Mouse (Mus musculus) CH12.LX (cell line): Measurements from ENCODE around the gene Tpd52l1. TPM values are rescaled to one million over a fixed set of nuclear protein-coding genes. Genes with fewer than 3 reads are reported as not detected.

ENCODE experiments used
- DNase-seq: peaks from one replicate; pipeline ENCODE4 v3.0.0-alpha.2; 2013; ENCODE audit errors: extremely low read depth
- H3K27ac ChIP-seq: 2 replicates; pipeline ENCODE4 v1.5.1; 2012; ENCODE audit warnings: low read depth, mild to moderate bottlenecking, control low read depth, moderate library complexity; ENCODE audit not compliant: insufficient read depth
- H3K27me3 ChIP-seq: replicated peaks from 2 replicates; pipeline ENCODE3; 2012; ENCODE audit warnings: inconsistent platforms
- H3K36me3 ChIP-seq, 2 experiments: replicated peaks in 1 of 2; 2 replicates each; pipeline versions ENCODE3 to v1.6.1; 2012; ENCODE audit warnings: inconsistent platforms in 1 of 2, low read length in 1 of 2, mild to moderate bottlenecking in 1 of 2, mixed read lengths in 1 of 2, moderate library complexity in 1 of 2; ENCODE audit not compliant: control insufficient read depth in 1 of 2, insufficient read depth in 1 of 2
- H3K4me1 ChIP-seq, 2 experiments: 2 replicates each; pipeline ENCODE4 v1.6.1; 2012; ENCODE audit warnings: inconsistent platforms in 1 of 2, moderate library complexity in 1 of 2; ENCODE audit not compliant: insufficient read depth in 2 of 2, control insufficient read depth in 1 of 2
- H3K4me2 ChIP-seq: 2 replicates; pipeline ENCODE4 v1.6.1; 2012; ENCODE audit warnings: low read depth, mild to moderate bottlenecking, control low read depth; ENCODE audit not compliant: poor library complexity, insufficient read depth, severe bottlenecking
- H3K4me3 ChIP-seq, 3 experiments: fragments of 150-350 bp in 1 of 3; sonication (generic) in 1 of 3; replicated peaks in 1 of 3; 2 replicates each; pipeline versions ENCODE3 to v1.5.1; 2011 to 2012; ENCODE audit warnings: low read depth in 2 of 3, low read length in 2 of 3, mild to moderate bottlenecking in 2 of 3, moderate library complexity in 2 of 3, control low read depth in 1 of 3, improper control_type of control experiment in 1 of 3, inconsistent platforms in 1 of 3, mixed read lengths in 1 of 3; ENCODE audit not compliant: poor library complexity in 1 of 3
- H3K79me2 ChIP-seq: replicated peaks from 2 replicates; pipeline ENCODE4 v1.6.1; 2012; ENCODE audit warnings: mild to moderate bottlenecking, moderate library complexity; ENCODE audit not compliant: control insufficient read depth, poor library complexity, insufficient read depth, severe bottlenecking; ENCODE audit errors: extremely low read depth
- H3K9ac ChIP-seq: 2 replicates; pipeline ENCODE4 v1.6.1; 2012; ENCODE audit warnings: low read depth, mild to moderate bottlenecking, control low read depth, moderate library complexity; ENCODE audit not compliant: insufficient read depth
- H3K9me3 ChIP-seq: replicated peaks from 2 replicates; pipeline ENCODE3; 2012; ENCODE audit warnings: low read length, inconsistent platforms, mixed read lengths
- BHLHE40 ChIP-seq: IDR thresholded peaks from 2 replicates; pipeline ENCODE4 v1.6.1; 2011; ENCODE audit warnings: mild to moderate bottlenecking, low read depth, low read length, improper control_type of control experiment
- CHD1 ChIP-seq: IDR thresholded peaks from 2 replicates; pipeline ENCODE4 v1.6.1; 2012; ENCODE audit warnings: low read depth, low read length, improper control_type of control experiment, inconsistent platforms
- CTCF ChIP-seq, 2 experiments: IDR thresholded peaks in 1 of 2; conservative IDR thresholded peaks in 1 of 2; 2 replicates each; pipeline ENCODE4 v1.5.1; 2011 to 2012; ENCODE audit warnings: low read depth in 2 of 2, low read length in 2 of 2, improper control_type of control experiment in 1 of 2, inconsistent platforms in 1 of 2, mild to moderate bottlenecking in 1 of 2, moderate library complexity in 1 of 2
- ETS1 ChIP-seq: conservative IDR thresholded peaks from 2 replicates; pipeline ENCODE4 v1.6.1; 2012; ENCODE audit warnings: low read depth, mild to moderate bottlenecking, inconsistent platforms, low read length, improper control_type of control experiment, moderate library complexity
- HCFC1 ChIP-seq: IDR thresholded peaks from 2 replicates; pipeline ENCODE4 v1.6.1; 2012; ENCODE audit warnings: low read depth, mild to moderate bottlenecking, inconsistent platforms, low read length, improper control_type of control experiment
- JUN ChIP-seq: IDR thresholded peaks from 2 replicates; pipeline ENCODE4 v1.6.1; 2011; ENCODE audit warnings: low read depth, mild to moderate bottlenecking, low read length, improper control_type of control experiment, moderate library complexity; ENCODE audit not compliant: insufficient read depth
- JUND ChIP-seq: conservative IDR thresholded peaks from 2 replicates; pipeline ENCODE4 v1.6.1; 2011; ENCODE audit warnings: low read depth, low read length, improper control_type of control experiment
- KAT2A ChIP-seq: IDR thresholded peaks from 2 replicates; pipeline ENCODE4 v1.6.1; 2012; ENCODE audit warnings: low read length, improper control_type of control experiment, inconsistent platforms; ENCODE audit not compliant: insufficient replicate concordance
- MAFK ChIP-seq: IDR thresholded peaks from 2 replicates; pipeline ENCODE4 v1.6.1; 2011; ENCODE audit warnings: low read length, improper control_type of control experiment; ENCODE audit not compliant: insufficient replicate concordance
- MXI1 ChIP-seq: IDR thresholded peaks from 2 replicates; pipeline ENCODE4 v1.6.1; 2011; ENCODE audit warnings: mild to moderate bottlenecking, low read depth, low read length, improper control_type of control experiment
- NELFE ChIP-seq: IDR thresholded peaks from 2 replicates; pipeline ENCODE4 v1.6.1; 2011; ENCODE audit warnings: low read depth, low read length, improper control_type of control experiment
- NRF1 ChIP-seq: IDR thresholded peaks from 2 replicates; pipeline ENCODE4 v1.6.1; 2014; ENCODE audit warnings: low read depth, mild to moderate bottlenecking, inconsistent platforms, low read length, improper control_type of control experiment, moderate library complexity
- PAX5 ChIP-seq: IDR thresholded peaks from 2 replicates; pipeline ENCODE4 v1.6.1; 2012; ENCODE audit warnings: low read length, inconsistent platforms, mixed read lengths
- POLR2A ChIP-seq: IDR thresholded peaks from 2 replicates; pipeline ENCODE4 v1.6.1; 2011; ENCODE audit warnings: low read depth, mild to moderate bottlenecking, improper control_type of control experiment, low read length
- POLR2AphosphoS2 ChIP-seq: IDR thresholded peaks from 2 replicates; pipeline ENCODE4 v1.6.1; 2011; ENCODE audit warnings: low read depth, low read length, improper control_type of control experiment
- RCOR1 ChIP-seq: conservative IDR thresholded peaks from 2 replicates; pipeline ENCODE4 v1.6.1; 2012; ENCODE audit warnings: low read depth, mild to moderate bottlenecking, inconsistent platforms, low read length, improper control_type of control experiment
- SIN3A ChIP-seq: IDR thresholded peaks from 2 replicates; pipeline ENCODE4 v1.6.1; 2012; ENCODE audit warnings: low read length, improper control_type of control experiment, inconsistent platforms
- TBP ChIP-seq: conservative IDR thresholded peaks from 2 replicates; pipeline ENCODE4 v1.6.1; 2011; ENCODE audit warnings: low read depth, low read length, improper control_type of control experiment
- UBTF ChIP-seq: IDR thresholded peaks from 2 replicates; pipeline ENCODE4 v1.6.1; 2012; ENCODE audit warnings: low read depth, mild to moderate bottlenecking, inconsistent platforms, low read length, improper control_type of control experiment, moderate library complexity
- USF1 ChIP-seq: IDR thresholded peaks from 2 replicates; pipeline ENCODE4 v1.6.1; 2014; ENCODE audit warnings: low read depth, mild to moderate bottlenecking, inconsistent platforms, low read length, improper control_type of control experiment
- ZC3H11A ChIP-seq: IDR thresholded peaks from 2 replicates; pipeline ENCODE4 v1.6.1; 2012; ENCODE audit warnings: low read depth, mild to moderate bottlenecking, inconsistent platforms, low read length, improper control_type of control experiment
- ZKSCAN1 ChIP-seq: IDR thresholded peaks from 2 replicates; pipeline ENCODE4 v1.6.1; 2012; ENCODE audit warnings: low read depth, inconsistent platforms, low read length, improper control_type of control experiment, borderline replicate concordance
- ZMIZ1 ChIP-seq: IDR thresholded peaks from 2 replicates; pipeline ENCODE4 v1.6.1; 2012; ENCODE audit warnings: low read depth, mild to moderate bottlenecking, inconsistent platforms, low read length, improper control_type of control experiment
- ZNF384 ChIP-seq: IDR thresholded peaks from 2 replicates; pipeline ENCODE4 v1.6.1; 2012; ENCODE audit warnings: low read depth, low read length, improper control_type of control experiment, inconsistent platforms
- dilution Hi-C: fragments of 300-500 bp; cut with MboI; formaldehyde crosslinking; loops from 2 replicates; pipeline ENCODE4 v1.14.3; 2020; ENCODE audit warnings: low sequenced_read_pairs; ENCODE audit not compliant: extremely low pct_unique_long_range_greater_than_20kb, extremely low pct_ligation_motif_present
- in situ Hi-C: fragments of 300-500 bp; cut with MboI; formaldehyde crosslinking; loops from 3 replicates; pipeline ENCODE4 v1.14.3; 2019; ENCODE audit warnings: low sequenced_read_pairs, low pct_ligation_motif_present, low pct_unique_long_range_greater_than_20kb, mixed read lengths
- polyA plus RNA-seq: library from polyadenylated mRNA; unstranded; fragments of >175 nt; gene quantifications from 2 replicates; pipeline ENCODE4 v1.2.1, GENCODE M21; 2012; ENCODE audit warnings: low read depth; ENCODE audit not compliant: insufficient read length
- total RNA-seq, 2 experiments: library from RNA; depleted of rRNA; stranded (reverse); fragments of 300-350 nt in 1 of 2; fragments of >200 nt in 1 of 2; gene quantifications; 2 replicates each; pipeline ENCODE4 v1.2.3; 2012 to 2014

Tpd52l1 gene
- total and polyA plus RNA-seq, 3 experiments = not detected

DNA sequence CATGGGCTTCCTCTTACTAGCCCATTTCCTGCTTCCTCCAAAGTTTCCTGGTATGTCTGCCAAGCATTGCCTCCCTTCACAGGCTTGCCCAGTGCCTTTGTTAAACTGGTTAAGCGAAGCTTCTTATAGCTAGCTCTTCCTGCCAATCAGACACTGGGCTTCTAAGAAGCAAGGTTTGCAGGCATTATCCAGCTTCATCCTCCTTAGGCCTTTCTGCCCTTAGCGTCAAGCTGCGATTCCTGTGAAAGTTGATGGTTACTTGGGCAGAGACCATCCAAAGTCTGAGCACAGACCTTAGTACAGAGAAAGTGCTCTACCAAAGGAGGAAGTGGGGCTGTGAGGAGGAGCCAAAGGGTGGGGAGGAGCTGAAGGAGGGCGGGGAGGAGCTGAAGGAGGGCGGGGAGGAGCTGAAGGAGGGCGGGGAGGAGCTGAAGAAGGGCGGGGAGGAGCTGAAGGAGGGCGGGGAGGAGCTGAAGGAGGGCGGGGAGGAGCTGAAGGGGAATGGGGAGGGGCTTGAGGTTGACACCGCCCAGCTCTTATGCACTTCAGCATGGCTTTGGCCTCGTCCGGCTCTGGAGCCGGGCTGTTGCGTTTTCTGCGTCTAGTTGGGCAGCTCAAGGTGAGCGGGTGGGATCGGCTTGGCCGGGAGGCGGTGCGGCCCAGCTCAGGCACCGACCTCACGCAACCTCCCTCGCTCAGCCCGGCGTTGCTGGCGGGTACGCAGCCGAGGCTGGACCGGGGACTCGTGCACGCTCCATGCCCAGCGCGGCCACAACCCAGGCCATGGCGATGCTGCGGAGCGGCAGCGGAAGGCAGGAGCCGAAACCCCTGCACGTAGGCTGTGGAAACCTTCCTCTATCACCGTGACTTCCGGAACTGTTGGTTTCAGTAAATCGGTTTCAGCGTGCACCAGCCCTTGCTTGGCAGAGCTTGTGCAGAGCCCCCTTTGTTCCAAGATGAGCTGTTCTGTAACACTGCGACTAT, 132.6 kb downstream of the Tpd52l1 start, which contains the start of gene Hddc2 (continued):
- TF ChIP-seq JUN (no peak), ZKSCAN1 (no peak), ZC3H11A (no peak), CTCF (conservative IDR thresholded peaks at IDR 0.05 in 1 of 2, IDR thresholded peaks at IDR 0.05 in 1 of 2; ENCODE audit: low read depth in 2 of 2, low read length in 2 of 2) (no peak), MXI1 (peak; percentile 59), HCFC1 (peak; percentile 54), ZNF384 (no peak), POLR2A (peak; percentile 97), MAFK (no peak), NELFE (peak; percentile 92), PAX5 (no peak), NRF1 (no peak)
- TF ChIP-seq, all 38 proteins: peak for 15

DNA sequence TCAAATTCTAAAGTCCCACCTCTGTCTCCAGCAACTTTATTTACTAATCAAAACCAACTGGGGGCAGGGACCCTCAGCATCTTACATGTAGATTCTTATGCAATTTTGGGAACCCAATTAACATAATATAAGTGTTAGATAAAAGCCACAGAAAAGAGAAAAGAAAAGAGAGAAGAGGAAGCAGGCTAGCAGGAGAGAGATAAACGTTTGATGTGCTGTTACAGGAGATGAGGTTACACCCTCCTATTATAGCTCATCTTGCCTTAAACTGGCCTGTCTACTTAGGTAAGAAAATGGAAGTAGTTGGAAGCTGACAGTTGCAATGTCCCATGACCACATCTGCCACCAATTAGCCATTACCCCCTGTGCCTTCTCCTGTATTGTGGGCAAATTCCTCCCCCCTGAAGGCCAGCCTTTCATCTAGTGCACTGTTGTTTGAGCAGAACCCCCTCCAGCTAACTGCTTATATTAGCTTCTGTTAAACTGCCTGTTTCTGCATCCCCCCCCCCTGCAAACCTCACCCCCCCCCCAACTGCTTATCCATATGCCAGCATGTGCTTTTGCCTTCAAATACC, 138.6 kb downstream of the Tpd52l1 start:
- in situ Hi-C loops = loop anchor here (25.0 kb wide), 1 partner anchor 695 kb away; the partner anchor contains the start of gene Trmt11
- dilution Hi-C loops = no loop called here
- no peak overlapping the region for H3K27ac ChIP-seq
- H3K36me3 ChIP-seq = no peaks in the 10 kb centered on the region
- no peaks in the 10 kb centered on the region for H3K4me1 ChIP-seq
- H3K9ac ChIP-seq = no peak overlapping the region
- H3K27me3 ChIP-seq = no peaks in the 10 kb centered on the region
- no peak for DNase-seq
- TF ChIP-seq KAT2A = no peak
- TF ChIP-seq ZC3H11A = no peak
- TF ChIP-seq POLR2AphosphoS2 = no peak
- no peak for TF ChIP-seq RCOR1
- no peak for TF ChIP-seq ZMIZ1
- no peak for TF ChIP-seq TBP
- TF ChIP-seq USF1 = no peak
- TF ChIP-seq NRF1 = no peak
- TF ChIP-seq HCFC1 = no peak
- TF ChIP-seq UBTF = no peak
- no peak for TF ChIP-seq BHLHE40
- TF ChIP-seq CHD1 = no peak
- no peak for TF ChIP-seq POLR2A
- no peak for TF ChIP-seq JUND
- TF ChIP-seq ETS1 = no peak
- TF ChIP-seq SIN3A = no peak
- no peak overlapping the region for H3K4me2 ChIP-seq
- no peaks in the 10 kb centered on the region for H3K79me2 ChIP-seq
- H3K9me3 ChIP-seq = no peaks in the 10 kb centered on the region
- H3K4me3 ChIP-seq = no peak overlapping the region
